Mouse (Mus musculus): ENCODE measurements around the gene Gpc3. TPM values are rescaled to one million over a fixed set of nuclear protein-coding genes. Genes with fewer than 3 reads are reported as not detected.
"Not testable (repeated sequence)": the region's sequence is repeated elsewhere in the genome, so short reads cannot be mapped to it uniquely, and the experiment has no call there.

Gene Gpc3
- polyA plus RNA-seq, 1 experiment, result 9.6 TPM

GRCm38 (mm10) chrX:52375129-52375528, 238.6 kb downstream of the Gpc3 start:
- H3K27ac ChIP-seq (replicated peaks; ENCODE audit: low read depth, low read length), result no peak overlapping the region
- no peak overlapping the region for H3K4me3 ChIP-seq (ENCODE audit: insufficient read depth, low read depth, low read length)
- no peaks in the 10 kb centered on the region for H3K4me1 ChIP-seq (ENCODE audit: control insufficient read depth, insufficient read depth, insufficient read length, low read length)

GRCm38 (mm10) chrX:52374209-52374608, 239.5 kb downstream of the Gpc3 start:
- no peak overlapping the region for H3K4me3 ChIP-seq (ENCODE audit: insufficient read depth, low read depth, low read length)

GRCm38 (mm10) chrX:52372436-52372835, 241.3 kb downstream of the Gpc3 start:
- no peaks in the 10 kb centered on the region for H3K4me1 ChIP-seq (ENCODE audit: control insufficient read depth, insufficient read depth, insufficient read length, low read length)
- no peak overlapping the region for H3K4me3 ChIP-seq (ENCODE audit: insufficient read depth, low read depth, low read length)
- no peak overlapping the region for H3K27ac ChIP-seq (replicated peaks; ENCODE audit: low read depth, low read length)

More at GRCm38 (mm10) chrX:52374209-52374608, 239.5 kb downstream of the Gpc3 start:
- no peak overlapping the region for H3K27ac ChIP-seq (replicated peaks; ENCODE audit: low read depth, low read length)
- H3K4me1 ChIP-seq (ENCODE audit: control insufficient read depth, insufficient read depth, insufficient read length, low read length), result no peaks in the 10 kb centered on the region

GRCm38 (mm10) chrX:52369938-52370758, 243.6 kb downstream of the Gpc3 start:
- Histone ChIP-seq H3K4me3 (ENCODE audit: insufficient read depth, low read depth, low read length) (peak overlapping the region; percentile 42), H3K4me1 (ENCODE audit: control insufficient read depth, insufficient read depth, insufficient read length, low read length) (no peaks in the 10 kb centered on the region), H3K27ac (replicated peaks; ENCODE audit: low read depth, low read length) (no peak overlapping the region)

- no peak overlapping the region for H3K27ac ChIP-seq (replicated peaks; ENCODE audit: low read depth, low read length)
- H3K4me3 ChIP-seq (ENCODE audit: insufficient read depth, low read depth, low read length), result peak overlapping the region; percentile 42
- H3K4me1 ChIP-seq (ENCODE audit: control insufficient read depth, insufficient read depth, insufficient read length, low read length), result no peaks in the 10 kb centered on the region
Measured at GRCm38 (mm10) chrX:52369304-52369937, 244.3 kb downstream of the Gpc3 start.

GRCm38 (mm10) chrX:52366826-52367225, 246.9 kb downstream of the Gpc3 start:
- Histone ChIP-seq H3K4me3 (ENCODE audit: insufficient read depth, low read depth, low read length) (no peak overlapping the region), H3K4me1 (ENCODE audit: control insufficient read depth, insufficient read depth, insufficient read length, low read length) (no peaks in the 10 kb centered on the region), H3K27ac (replicated peaks; ENCODE audit: low read depth, low read length) (no peak overlapping the region)

GRCm38 (mm10) chrX:52365790-52366189, 248.0 kb downstream of the Gpc3 start:
- H3K27ac ChIP-seq (replicated peaks; ENCODE audit: low read depth, low read length), result no peak overlapping the region
- H3K4me1 ChIP-seq (ENCODE audit: control insufficient read depth, insufficient read depth, insufficient read length, low read length), result no peaks in the 10 kb centered on the region
- H3K4me3 ChIP-seq (ENCODE audit: insufficient read depth, low read depth, low read length), result no peak overlapping the region

GRCm38 (mm10) chrX:52362241-52363011, 251.3 kb downstream of the Gpc3 start:
- Histone ChIP-seq H3K4me1 (ENCODE audit: control insufficient read depth, insufficient read depth, insufficient read length, low read length) (no peaks in the 10 kb centered on the region), H3K27ac (replicated peaks; ENCODE audit: low read depth, low read length) (no peak overlapping the region), H3K4me3 (ENCODE audit: insufficient read depth, low read depth, low read length) (no peak overlapping the region)

- H3K4me3 ChIP-seq (ENCODE audit: insufficient read depth, low read depth, low read length), result no peak overlapping the region
- no peaks in the 10 kb centered on the region for H3K4me1 ChIP-seq (ENCODE audit: control insufficient read depth, insufficient read depth, insufficient read length, low read length)
- H3K27ac ChIP-seq (replicated peaks; ENCODE audit: low read depth, low read length), result no peak overlapping the region
Measured at GRCm38 (mm10) chrX:52352981-52353380, 260.8 kb downstream of the Gpc3 start.

GRCm38 (mm10) chrX:52350631-52351030, 263.1 kb downstream of the Gpc3 start:
- not testable (repeated sequence) for H3K4me1 ChIP-seq (ENCODE audit: control insufficient read depth, insufficient read depth, insufficient read length, low read length); H3K27ac ChIP-seq (replicated peaks; ENCODE audit: low read depth, low read length); H3K4me3 ChIP-seq (ENCODE audit: insufficient read depth, low read depth, low read length)

- Histone ChIP-seq H3K4me1 (ENCODE audit: control insufficient read depth, insufficient read depth, insufficient read length, low read length) (no peaks in the 10 kb centered on the region), H3K27ac (replicated peaks; ENCODE audit: low read depth, low read length) (no peak overlapping the region), H3K4me3 (ENCODE audit: insufficient read depth, low read depth, low read length) (no peak overlapping the region)
Measured at GRCm38 (mm10) chrX:52348773-52349172, 265.0 kb downstream of the Gpc3 start.

GRCm38 (mm10) chrX:52344018-52344417, 269.7 kb downstream of the Gpc3 start:
- H3K27ac ChIP-seq (replicated peaks; ENCODE audit: low read depth, low read length), result no peak overlapping the region
- no peaks in the 10 kb centered on the region for H3K4me1 ChIP-seq (ENCODE audit: control insufficient read depth, insufficient read depth, insufficient read length, low read length)
- H3K4me3 ChIP-seq (ENCODE audit: insufficient read depth, low read depth, low read length), result no peak overlapping the region

- Histone ChIP-seq H3K4me1 (ENCODE audit: control insufficient read depth, insufficient read depth, insufficient read length, low read length) (no peaks in the 10 kb centered on the region), H3K4me3 (ENCODE audit: insufficient read depth, low read depth, low read length) (no peak overlapping the region), H3K27ac (replicated peaks; ENCODE audit: low read depth, low read length) (no peak overlapping the region)
Measured at GRCm38 (mm10) chrX:52340251-52340650, 273.5 kb downstream of the Gpc3 start.

GRCm38 (mm10) chrX:52321791-52322190, 292.0 kb downstream of the Gpc3 start:
- Histone ChIP-seq H3K27ac (replicated peaks; ENCODE audit: low read depth, low read length) (no peak overlapping the region), H3K4me3 (ENCODE audit: insufficient read depth, low read depth, low read length) (no peak overlapping the region), H3K4me1 (ENCODE audit: control insufficient read depth, insufficient read depth, insufficient read length, low read length) (no peaks in the 10 kb centered on the region)

GRCm38 (mm10) chrX:52320653-52321052, 293.1 kb downstream of the Gpc3 start:
- Histone ChIP-seq H3K4me3 (ENCODE audit: insufficient read depth, low read depth, low read length) (no peak overlapping the region), H3K4me1 (ENCODE audit: control insufficient read depth, insufficient read depth, insufficient read length, low read length) (no peaks in the 10 kb centered on the region), H3K27ac (replicated peaks; ENCODE audit: low read depth, low read length) (no peak overlapping the region)

Data from brown adipose tissue, adult 24 weeks (tissue).